ENCODE assay signal across 18 mouse cellular contexts in the genomic region with DNA sequence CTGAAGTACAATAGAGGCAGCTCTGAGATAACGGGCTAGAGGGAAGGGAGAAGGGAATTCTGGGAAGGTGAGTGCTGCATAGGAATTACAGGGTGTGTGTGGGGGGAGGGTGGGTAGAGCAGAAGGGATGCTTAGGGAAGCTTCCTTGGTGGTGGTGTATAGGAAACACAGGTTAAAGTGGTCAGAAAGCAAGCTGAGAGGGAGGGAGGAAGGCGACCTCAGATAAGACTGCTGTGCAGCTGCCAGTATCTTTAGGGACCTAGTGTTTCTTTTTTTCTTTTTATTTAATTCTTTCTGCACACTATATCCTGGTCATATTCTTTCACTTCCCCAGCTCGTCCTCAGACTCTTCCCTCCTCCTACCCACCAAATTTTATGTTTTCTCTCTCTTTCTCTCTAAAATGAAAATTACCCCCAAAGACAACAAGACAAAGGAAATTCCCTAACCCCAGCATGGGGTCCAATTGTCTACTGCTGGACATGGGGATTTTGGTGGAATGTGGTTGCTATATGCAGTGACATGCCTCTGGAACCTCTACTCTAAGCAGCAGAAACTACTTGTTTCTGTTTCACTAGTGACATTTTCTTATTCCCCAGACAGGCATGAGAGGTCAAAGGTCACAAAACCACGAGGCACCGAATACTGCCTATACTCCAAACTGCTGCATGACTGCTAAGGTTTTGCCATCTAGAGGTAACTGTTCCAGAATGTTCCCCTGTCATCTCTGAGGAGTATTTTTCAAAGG.
DNase-seq lines count a peak whose midpoint lies in the region; ATAC-seq lines count a peak whose summit lies in the region.
"Had no signal": no experiment of that assay in that cellular context is flagged by ENCODE, and none has a peak within 500 bp of the region (broad histone marks: within the 10 kb centered on the region; RNA-seq: fewer than 3 reads in every experiment).

No protein-coding gene starts in this region.

- no peaks in the 10 kb centered on the region for H3K27me3 ChIP-seq in heart, embryonic 12.5 days (replicated peaks)
- H3K27me3 ChIP-seq: liver, embryonic 15.5 days had no signal

- H3K9me3 ChIP-seq in heart, embryonic 12.5 days (replicated peaks) = no peaks in the 10 kb centered on the region
- H3K9me3 ChIP-seq: liver, embryonic 15.5 days had no signal

- no peak overlapping the region for H3K27ac ChIP-seq in heart, embryonic 12.5 days (ENCODE audit: poor library complexity, severe bottlenecking)
- H3K27ac ChIP-seq: hindbrain, embryonic 14.5 days; kidney, postnatal 0 days; liver, embryonic 15.5 days had no signal

- WGBS in heart, embryonic 12.5 days = 44% methylated on average over 5 of the region's 5 CpGs

- peaks cover 12% of the 10 kb centered on the region for H3K4me1 ChIP-seq in heart, embryonic 12.5 days (replicated peaks)
- H3K4me1 ChIP-seq: liver, embryonic 15.5 days had no signal

- DNase-seq in 416B (ENCODE audit: low read depth) (peak; percentile 57), MEL-GATA-1-ER (ENCODE audit: extremely low read depth, low read depth) (peak; percentile 20)
- peak; percentile 7 for DNase-seq in embryo, embryonic 11 days
- no peak for DNase-seq in cerebellum, postnatal 36 days
- DNase-seq in cerebellum, adult 9-11 months = no peak
- DNase-seq: cerebellum, adult 11-12 months; heart, postnatal 14 days; kidney, adult 18-20 months; lung, postnatal 14 days; thymus, adult 2 months had no signal

- H3K4me3 ChIP-seq in heart, embryonic 12.5 days = no peak overlapping the region
- H3K4me3 ChIP-seq: liver, embryonic 15.5 days; myocyte had no signal

- H3K36me3 ChIP-seq in heart, embryonic 12.5 days = no peaks in the 10 kb centered on the region
- H3K36me3 ChIP-seq: liver, embryonic 15.5 days had no signal

- no peak overlapping the region for H3K9ac ChIP-seq in heart, embryonic 12.5 days
- H3K9ac ChIP-seq: hindbrain, embryonic 14.5 days; liver, embryonic 15.5 days had no signal

- H3K4me2 ChIP-seq in heart, embryonic 12.5 days = no peak overlapping the region
- H3K4me2 ChIP-seq: heart, embryonic 11.5 days; hindbrain, embryonic 14.5 days; liver, embryonic 15.5 days; midbrain, embryonic 11.5 days had no signal

- peak; percentile 65 for ATAC-seq in megakaryocyte progenitor cell, adult 5-6 weeks (replicated peaks; ENCODE audit: poor library complexity)
- ATAC-seq in heart, embryonic 12.5 days (ENCODE audit: insufficient number of reproducible peaks, low FRiP score) = no peak

Comparison
In these comparisons a context has a peak if more than half of its experiments do, and no peak if none do; other contexts are left out.
1. DNase-seq: peak in 416B (single experiment), MEL-GATA-1-ER (single experiment) and embryo, embryonic 11 days (single experiment); none in cerebellum, postnatal 36 days (0 of 2) and cerebellum, adult 9-11 months (single experiment).